Mouse (Mus musculus) neural tube, embryonic 13.5 days (tissue): ENCODE measurements around the gene Gpr18. TPM values are rescaled to one million over a fixed set of nuclear protein-coding genes. Genes with fewer than 3 reads are reported as not detected.

Experiments used
- ATAC-seq: fragments of 200-750 bp; cut with Nextera tagmentation; 2 replicates; pipeline ENCODE4 v1.8.0; 2017; ENCODE audit warnings: low read depth, mild to moderate bottlenecking, moderate TSS enrichment, moderate library complexity
- H3K27ac ChIP-seq: fragments of 300-500 bp; sonication (generic); replicated peaks from 2 replicates; pipeline ENCODE4 v1.5.1; 2015; ENCODE audit warnings: moderate library complexity, mild to moderate bottlenecking, inconsistent platforms
- H3K27me3 ChIP-seq: fragments of 300-500 bp; sonication (generic); 2 replicates; pipeline ENCODE4 v1.6.1; 2015; ENCODE audit warnings: mild to moderate bottlenecking, inconsistent platforms
- H3K36me3 ChIP-seq: fragments of 300-500 bp; sonication (generic); 2 replicates; pipeline ENCODE4 v1.6.1; 2015; ENCODE audit warnings: mild to moderate bottlenecking, inconsistent platforms
- H3K4me1 ChIP-seq: fragments of 300-500 bp; sonication (generic); replicated peaks from 2 replicates; pipeline ENCODE4 v1.6.1; 2015; ENCODE audit warnings: inconsistent platforms
- H3K4me2 ChIP-seq: fragments of 300-500 bp; sonication (generic); 2 replicates; pipeline ENCODE4 v1.6.1; 2015; ENCODE audit warnings: inconsistent platforms, mild to moderate bottlenecking, moderate library complexity
- H3K4me3 ChIP-seq: fragments of 300-500 bp; sonication (generic); 2 replicates; pipeline ENCODE4 v1.5.1; 2015; ENCODE audit warnings: mild to moderate bottlenecking, inconsistent platforms
- H3K9ac ChIP-seq: fragments of 300-500 bp; sonication (generic); 2 replicates; pipeline ENCODE4 v1.6.1; 2015; ENCODE audit warnings: moderate library complexity, mild to moderate bottlenecking, inconsistent platforms
- H3K9me3 ChIP-seq: fragments of 300-500 bp; sonication (generic); 2 replicates; pipeline ENCODE4 v1.6.1; 2016; ENCODE audit warnings: inconsistent platforms
- WGBS: fragments of 180-500 bp; shearing (Covaris S2); methylation state at CpG from one replicate; pipeline ENCODE4 v1.1.7; 2015; 5-methylcytosine and 5-hydroxymethylcytosine counted together
- polyA plus RNA-seq: library from polyadenylated mRNA; unstranded; fragments of >200 nt; fragmentation: Nextera tagmentation; extraction: Ambion mirVana; gene quantifications from 2 replicates; pipeline ENCODE4 v1.2.1, GENCODE M21; 2015

Gpr18 gene
- polyA plus RNA-seq, result 0.17 TPM in 1 of 2 replicates, not detected in the other

GRCm38 (mm10) chr14:121915621-121916020 lies at the start of gene Gpr18:
Gene Gpr18 (minus strand): TSS chr14:121915781.
- H3K9ac ChIP-seq, result no peak within 1 kb of the TSS
- H3K27me3 ChIP-seq, result no peaks in the 10 kb centered on the region
- H3K9me3 ChIP-seq, result no peaks in the 10 kb centered on the region
- H3K27ac ChIP-seq, result no peak within 1 kb of the TSS
- 79% methylated on average over 8 of the region's 8 CpGs for WGBS
- no peak within 1 kb of the TSS for H3K4me3 ChIP-seq
- H3K4me2 ChIP-seq, result no peak within 1 kb of the TSS
- no peak for ATAC-seq
- peaks cover 46% of the 10 kb centered on the region for H3K36me3 ChIP-seq
- 0 out of 2 replicates have a peak, but pooled peaks cover 4% of the 10 kb centered on the region for H3K4me1 ChIP-seq

GRCm38 (mm10) chr14:121964990-121965389 lies 49.4 kb upstream of the Gpr18 start, which contains the start of gene Gpr183:
Gene Gpr183 (minus strand): TSS chr14:121965195.
- Histone ChIP-seq H3K9ac (no peak within 1 kb of the TSS), H3K27me3 (no peaks in the 10 kb centered on the region), H3K4me2 (no peak within 1 kb of the TSS), H3K36me3 (no peaks in the 10 kb centered on the region), H3K4me3 (no peak within 1 kb of the TSS), H3K4me1 (peaks cover 11% of the 10 kb centered on the region), H3K9me3 (no peaks in the 10 kb centered on the region), H3K27ac (no peak within 1 kb of the TSS)
- WGBS, result 58% methylated on average over 6 of the region's 6 CpGs
- ATAC-seq, result no peak

- no peaks in the 10 kb centered on the region for H3K9me3 ChIP-seq
- no peak overlapping the region for H3K27ac ChIP-seq
- 61% methylated on average over 4 of the region's 4 CpGs for WGBS
- no peak overlapping the region for H3K9ac ChIP-seq
- H3K36me3 ChIP-seq, result no peaks in the 10 kb centered on the region
- no peak overlapping the region for H3K4me3 ChIP-seq
- H3K4me2 ChIP-seq, result no peak overlapping the region
- peaks cover 11% of the 10 kb centered on the region for H3K4me1 ChIP-seq
- no peaks in the 10 kb centered on the region for H3K27me3 ChIP-seq
- no peak for ATAC-seq
Observed at GRCm38 (mm10) chr14:121963942-121964335, 48.4 kb upstream of the Gpr18 start.

- H3K9me3 ChIP-seq, result no peaks in the 10 kb centered on the region
- H3K4me2 ChIP-seq, result no peak overlapping the region
- H3K27me3 ChIP-seq, result no peaks in the 10 kb centered on the region
- WGBS, result 67% methylated on average over 9 of the region's 9 CpGs
- H3K9ac ChIP-seq, result no peak overlapping the region
- no peaks in the 10 kb centered on the region for H3K36me3 ChIP-seq
- ATAC-seq, result no peak
- no peak overlapping the region for H3K4me3 ChIP-seq
- H3K4me1 ChIP-seq, result peaks cover 11% of the 10 kb centered on the region
- no peak overlapping the region for H3K27ac ChIP-seq
Observed at GRCm38 (mm10) chr14:121963251-121963941, 47.8 kb upstream of the Gpr18 start.

GRCm38 (mm10) chr14:121962128-121962890 lies 46.7 kb upstream of the Gpr18 start:
- Histone ChIP-seq H3K9ac (no peak overlapping the region), H3K27ac (no peak overlapping the region), H3K4me2 (no peak overlapping the region), H3K4me1 (peaks cover 11% of the 10 kb centered on the region), H3K27me3 (no peaks in the 10 kb centered on the region), H3K9me3 (no peaks in the 10 kb centered on the region), H3K4me3 (no peak overlapping the region), H3K36me3 (no peaks in the 10 kb centered on the region)
- ATAC-seq, result no peak
- 82% methylated on average over 14 of the region's 14 CpGs for WGBS

- Histone ChIP-seq H3K9ac (no peak overlapping the region), H3K36me3 (no peaks in the 10 kb centered on the region), H3K4me2 (no peak overlapping the region), H3K27ac (no peak overlapping the region), H3K9me3 (no peaks in the 10 kb centered on the region), H3K4me3 (no peak overlapping the region), H3K4me1 (peaks cover 11% of the 10 kb centered on the region), H3K27me3 (no peaks in the 10 kb centered on the region)
- ATAC-seq, result no peak
- 91% methylated on average over 12 of the region's 12 CpGs for WGBS
Observed at GRCm38 (mm10) chr14:121961496-121962127, 46.0 kb upstream of the Gpr18 start.

- no peaks in the 10 kb centered on the region for H3K9me3 ChIP-seq
- H3K36me3 ChIP-seq, result no peaks in the 10 kb centered on the region
- H3K27me3 ChIP-seq, result no peaks in the 10 kb centered on the region
- no peak overlapping the region for H3K4me2 ChIP-seq
- ATAC-seq, result no peak
- H3K9ac ChIP-seq, result no peak overlapping the region
- H3K4me3 ChIP-seq, result no peak overlapping the region
- H3K4me1 ChIP-seq, result peaks cover 11% of the 10 kb centered on the region
- no peak overlapping the region for H3K27ac ChIP-seq
- WGBS, result 77% methylated on average over 6 of the region's 6 CpGs
Observed at GRCm38 (mm10) chr14:121960997-121961396, 45.4 kb upstream of the Gpr18 start.

GRCm38 (mm10) chr14:121960531-121960930 lies 45.0 kb upstream of the Gpr18 start:
- H3K4me3 ChIP-seq, result no peak overlapping the region
- H3K36me3 ChIP-seq, result no peaks in the 10 kb centered on the region
- H3K9me3 ChIP-seq, result no peaks in the 10 kb centered on the region
- no peak for ATAC-seq
- H3K4me1 ChIP-seq, result peaks cover 11% of the 10 kb centered on the region
- no peak overlapping the region for H3K9ac ChIP-seq
- 88% methylated on average over 2 of the region's 2 CpGs for WGBS
- H3K4me2 ChIP-seq, result no peak overlapping the region
- no peaks in the 10 kb centered on the region for H3K27me3 ChIP-seq
- no peak overlapping the region for H3K27ac ChIP-seq

- Histone ChIP-seq H3K4me3 (no peak overlapping the region), H3K9me3 (no peaks in the 10 kb centered on the region), H3K36me3 (no peaks in the 10 kb centered on the region), H3K27me3 (no peaks in the 10 kb centered on the region), H3K4me2 (no peak overlapping the region), H3K9ac (no peak overlapping the region), H3K27ac (no peak overlapping the region), H3K4me1 (peaks cover 11% of the 10 kb centered on the region)
- ATAC-seq, result no peak
- WGBS, result 92% methylated on average over 4 of the region's 4 CpGs
Observed at GRCm38 (mm10) chr14:121960031-121960430, 44.5 kb upstream of the Gpr18 start.

GRCm38 (mm10) chr14:121959538-121959980 lies 44.0 kb upstream of the Gpr18 start:
- 92% methylated on average over 3 of the region's 3 CpGs for WGBS
- Histone ChIP-seq H3K36me3 (0 out of 2 replicates have a peak, but pooled peaks cover 3% of the 10 kb centered on the region), H3K9ac (no peak overlapping the region), H3K4me1 (peaks cover 11% of the 10 kb centered on the region), H3K4me3 (no peak overlapping the region), H3K27ac (no peak overlapping the region), H3K9me3 (no peaks in the 10 kb centered on the region), H3K4me2 (no peak overlapping the region), H3K27me3 (no peaks in the 10 kb centered on the region)
- no peak for ATAC-seq

GRCm38 (mm10) chr14:121958751-121959537 lies 43.4 kb upstream of the Gpr18 start:
- Histone ChIP-seq H3K4me3 (no peak overlapping the region), H3K4me1 (peaks cover 9% of the 10 kb centered on the region), H3K27me3 (no peaks in the 10 kb centered on the region), H3K27ac (no peak overlapping the region), H3K4me2 (no peak overlapping the region), H3K36me3 (0 out of 2 replicates have a peak, but pooled peaks cover 9% of the 10 kb centered on the region), H3K9me3 (no peaks in the 10 kb centered on the region), H3K9ac (no peak overlapping the region)
- no peak for ATAC-seq
- 69% methylated on average over 10 of the region's 10 CpGs for WGBS
